Mouse (Mus musculus) brain, embryonic 14.5 days (tissue): ENCODE measurements around the gene Gas2l3.

Experiments used
- CTCF ChIP-seq: fragments of 200-500 bp; IDR thresholded peaks from 2 replicates; pipeline ENCODE4 v1.5.1; 2012; ENCODE audit warnings: inconsistent platforms, mild to moderate bottlenecking, moderate library complexity, borderline replicate concordance; ENCODE audit not compliant: insufficient read depth, insufficient read length; ENCODE audit errors: extremely low read depth
- POLR2A ChIP-seq: fragments of 200-500 bp; IDR thresholded peaks from 2 replicates; pipeline ENCODE4 v1.6.1; 2012; ENCODE audit warnings: mild to moderate bottlenecking, inconsistent platforms, borderline replicate concordance; ENCODE audit not compliant: poor library complexity, insufficient read depth, insufficient read length, severe bottlenecking; ENCODE audit errors: extremely low read depth

DNA sequence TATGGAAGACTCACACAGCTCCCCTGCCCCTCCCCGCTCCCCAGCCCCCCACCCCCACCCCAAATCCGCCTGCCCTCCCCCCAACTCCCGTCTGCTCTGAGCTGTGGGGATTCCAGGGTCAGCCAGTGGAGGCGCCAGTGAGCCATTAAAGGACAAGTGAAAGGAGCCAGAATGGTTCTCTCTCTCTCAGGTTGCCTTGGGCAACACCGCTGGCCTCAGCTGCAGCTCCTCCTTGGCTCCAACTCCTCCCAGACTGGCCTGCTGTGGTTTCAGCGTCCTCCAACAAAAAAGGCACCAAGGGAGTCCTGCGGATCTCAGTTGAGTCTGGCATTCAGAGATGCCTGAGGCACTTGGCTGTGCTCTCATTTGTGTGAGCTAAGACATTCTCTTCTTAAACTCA lies 47.9 kb downstream of the Gas2l3 start:
- TF ChIP-seq CTCF: peak; percentile 57
- no peak for TF ChIP-seq POLR2A
